Mouse (Mus musculus): ENCODE results near the gene Fam219b.

The Fam219b gene

DNA sequence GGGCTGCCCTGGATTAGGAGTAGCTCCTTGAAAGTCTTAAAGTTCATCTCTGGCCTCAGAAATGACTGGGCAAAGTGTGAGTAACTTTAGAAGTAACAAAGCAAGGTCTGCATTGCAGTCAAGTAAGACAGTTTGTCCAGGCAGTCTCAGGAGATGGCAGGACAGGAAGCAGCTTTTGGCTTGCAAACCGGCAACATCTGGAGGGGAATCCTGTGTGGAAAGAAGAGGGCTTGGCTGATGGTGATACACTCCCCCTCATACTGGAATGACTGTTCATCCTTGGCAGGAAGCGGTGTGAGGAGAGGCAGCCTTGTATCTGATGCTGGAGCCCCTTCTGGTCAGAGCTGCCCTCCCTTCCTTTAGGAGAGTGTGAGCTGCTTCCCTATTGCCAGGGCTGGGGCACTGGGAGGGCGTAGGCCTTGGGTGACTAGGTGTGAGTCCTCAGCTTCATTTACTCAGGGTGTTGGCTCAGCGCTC is 25.6 kb downstream of the Fam219b start:
- peak; percentile 47 to 48 for DNase-seq (ENCODE audit: low spot score in 2 of 2)

DNA sequence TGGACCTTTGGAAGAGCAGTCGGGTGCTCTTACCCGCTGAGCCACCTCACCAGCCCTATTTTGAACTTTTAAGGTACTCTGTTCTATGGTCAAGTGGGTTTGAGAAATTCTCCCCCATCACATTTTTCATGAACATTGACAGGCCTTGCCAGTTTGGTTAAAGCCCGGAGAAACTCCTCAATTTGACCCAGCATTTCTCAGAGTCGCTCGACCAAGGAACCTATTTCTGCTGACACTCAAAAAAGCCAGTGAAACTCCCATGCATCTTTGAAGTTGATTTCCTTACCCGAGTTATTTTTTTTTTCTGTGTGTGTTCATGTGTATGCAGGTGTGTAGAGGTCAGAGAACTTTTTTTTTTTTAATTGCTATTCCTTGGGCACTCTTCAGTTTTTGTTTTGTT is 27.3 kb downstream of the Fam219b start:
- no peak for DNase-seq (ENCODE audit: low spot score in 2 of 2)

DNA sequence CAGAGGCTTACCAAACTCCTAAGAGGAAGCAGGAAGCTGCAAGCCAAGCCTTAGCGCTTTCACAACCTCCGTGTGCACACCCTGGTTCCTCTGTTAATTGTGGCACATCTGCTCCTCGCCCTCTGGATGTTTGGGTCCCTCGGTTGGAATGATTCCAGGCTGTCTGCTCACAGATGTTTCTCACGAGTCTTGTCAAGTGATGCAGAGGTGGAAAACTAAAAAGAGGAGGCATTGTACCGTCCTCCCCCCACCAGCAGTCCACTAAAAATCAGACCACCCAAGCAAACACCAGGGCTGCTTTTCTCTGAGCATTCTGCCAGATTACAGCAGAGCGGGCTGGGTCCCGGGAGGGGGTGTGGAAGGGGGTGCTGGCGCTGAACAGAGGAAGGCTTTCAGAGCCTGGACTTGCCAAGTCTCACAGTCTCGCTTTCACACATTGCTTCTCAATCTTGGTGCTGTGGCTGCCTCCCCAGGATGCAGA is 28.5 kb downstream of the Fam219b start:
- DNase-seq (ENCODE audit: low spot score in 2 of 2), result peak; percentile 63 to 68

DNA sequence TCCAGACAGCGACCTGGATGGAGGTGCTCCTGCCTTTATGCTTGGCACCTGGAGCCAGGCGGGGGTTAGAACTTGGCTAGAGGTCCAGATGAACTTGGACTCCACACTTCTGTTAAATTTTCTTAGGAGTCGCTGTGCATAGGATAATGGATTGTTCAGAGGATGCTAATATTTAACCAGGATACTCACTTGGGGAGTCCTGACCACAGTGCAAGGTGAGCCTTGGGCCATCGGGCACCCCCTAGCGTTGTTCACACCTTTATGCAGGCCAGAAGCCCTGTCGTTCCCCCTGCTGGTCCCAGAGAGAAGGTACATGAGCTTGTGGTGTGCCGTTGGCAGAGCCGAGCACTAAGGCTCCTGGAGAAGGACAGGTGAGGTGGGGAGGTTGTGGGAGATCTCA is 29.5 kb downstream of the Fam219b start:
- DNase-seq (ENCODE audit: low spot score in 2 of 2), result no peak

DNA sequence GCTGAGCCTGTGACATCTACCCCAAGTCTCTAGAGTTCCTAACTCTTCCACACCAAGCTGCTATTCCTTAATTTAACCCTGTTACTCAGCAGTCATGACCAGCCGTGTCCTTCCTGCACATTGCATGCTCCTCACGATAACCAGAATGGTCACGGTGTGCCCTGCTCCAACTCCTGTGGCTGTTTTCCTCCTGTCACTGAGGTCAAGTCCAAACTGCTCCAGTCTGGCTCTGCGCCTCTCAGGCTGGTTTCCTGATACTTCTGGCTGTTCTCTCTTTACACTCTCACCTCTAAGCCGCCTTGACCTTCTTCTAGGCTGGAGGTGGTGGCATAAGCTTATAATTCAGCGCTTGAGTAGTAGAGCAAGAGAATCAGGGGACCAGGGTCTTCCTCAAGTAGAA is 31.2 kb downstream of the Fam219b start:
- DNase-seq (ENCODE audit: low spot score in 2 of 2), result no peak

DNA sequence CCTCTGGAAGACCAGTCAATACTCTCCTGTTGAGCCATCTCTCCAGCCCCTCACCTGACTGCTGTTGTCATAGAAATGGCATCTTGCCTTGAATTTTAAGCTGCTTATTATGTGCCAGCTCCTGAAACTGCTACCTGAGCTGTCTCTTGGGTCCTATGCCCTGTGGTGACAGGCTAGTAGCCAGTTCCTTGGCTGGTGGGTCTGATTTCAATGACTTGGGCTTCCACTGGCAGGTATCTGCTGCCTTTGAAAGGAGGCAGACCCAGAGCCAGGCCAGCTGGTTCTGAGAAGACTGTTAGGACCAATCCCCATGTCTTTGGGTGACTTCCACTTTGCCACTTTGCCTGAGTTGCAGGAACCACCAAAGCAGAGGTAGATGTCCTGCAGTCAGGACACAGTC is 37.1 kb downstream of the Fam219b start:
- DNase-seq (ENCODE audit: low spot score in 2 of 2), result no peak

DNA sequence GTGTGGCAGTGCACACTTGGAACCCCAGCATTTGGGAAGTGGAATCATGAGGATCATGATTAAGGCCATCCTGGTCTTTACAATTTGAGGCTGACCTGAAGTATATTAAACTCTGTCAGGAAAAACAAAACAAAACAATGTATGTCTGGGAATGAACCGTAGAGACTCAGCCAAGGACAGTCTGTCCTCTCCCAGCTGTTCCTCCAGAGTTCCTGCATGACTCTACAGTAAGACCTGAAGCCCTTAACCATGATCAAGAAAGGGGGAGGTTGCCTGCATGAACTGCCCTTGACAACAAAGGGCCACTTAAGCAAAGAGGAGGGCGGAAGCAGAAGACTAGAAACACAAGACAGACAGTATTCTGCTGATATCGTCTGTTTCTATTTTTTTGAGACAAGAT is 38.2 kb downstream of the Fam219b start:
- no peak for DNase-seq (ENCODE audit: low spot score in 2 of 2)

DNA sequence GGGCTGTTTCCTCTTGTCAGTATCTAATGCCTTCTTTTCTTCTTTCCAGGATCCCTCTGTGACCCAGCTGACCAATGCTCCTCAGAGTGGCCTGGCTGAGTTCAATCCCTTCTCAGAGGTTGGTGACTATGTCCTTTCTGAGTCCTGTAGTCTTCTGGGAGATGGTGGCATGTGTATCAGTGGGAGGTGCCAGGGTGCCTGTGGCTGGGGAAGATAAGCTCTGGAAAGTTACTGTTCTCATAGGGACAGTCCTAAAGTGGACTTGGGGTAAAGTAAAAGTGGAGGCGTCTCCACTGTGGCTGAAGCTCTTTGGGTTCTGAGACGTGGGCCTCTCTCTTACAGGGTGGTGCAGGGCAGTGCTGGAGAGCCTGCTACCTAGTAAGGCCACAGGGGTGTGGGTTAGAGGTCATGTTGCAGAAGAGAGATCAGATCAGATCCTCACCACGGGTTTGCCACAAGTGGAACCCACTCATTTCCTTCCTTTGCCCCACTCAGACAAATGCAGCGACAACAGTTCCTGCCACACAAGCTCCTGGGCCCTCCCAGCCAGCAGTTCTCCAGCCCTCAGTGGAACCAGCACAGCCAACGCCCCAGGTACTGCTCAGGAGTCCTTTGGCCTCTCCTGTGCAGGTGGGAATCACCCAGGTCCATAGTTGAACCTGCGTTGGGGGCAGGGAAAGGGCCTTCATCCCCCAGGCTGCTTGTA is 40.0 kb downstream of the Fam219b start:
- no peak for DNase-seq (ENCODE audit: low spot score in 2 of 2)

DNA sequence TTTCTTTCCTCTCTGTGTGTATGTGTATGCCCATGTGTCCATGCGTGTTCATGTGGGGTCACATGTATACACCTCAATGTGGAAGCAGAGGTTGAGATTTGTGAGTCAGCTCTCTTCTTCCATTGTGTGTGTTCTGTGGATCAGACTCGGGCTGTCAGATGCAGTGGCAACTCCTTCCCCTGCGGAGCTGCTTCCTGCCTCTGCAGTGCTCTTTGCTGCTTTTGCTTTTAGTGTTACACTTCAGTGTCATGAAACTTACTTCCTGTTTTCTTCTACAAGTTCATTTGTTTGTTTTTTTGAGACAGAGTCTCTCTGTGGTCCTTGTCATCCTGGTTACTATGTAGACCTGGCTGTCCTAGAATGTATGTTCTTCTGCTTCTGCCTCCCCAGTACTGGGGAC is 47.7 kb downstream of the Fam219b start:
- DNase-seq (ENCODE audit: low spot score in 2 of 2), result no peak

DNA sequence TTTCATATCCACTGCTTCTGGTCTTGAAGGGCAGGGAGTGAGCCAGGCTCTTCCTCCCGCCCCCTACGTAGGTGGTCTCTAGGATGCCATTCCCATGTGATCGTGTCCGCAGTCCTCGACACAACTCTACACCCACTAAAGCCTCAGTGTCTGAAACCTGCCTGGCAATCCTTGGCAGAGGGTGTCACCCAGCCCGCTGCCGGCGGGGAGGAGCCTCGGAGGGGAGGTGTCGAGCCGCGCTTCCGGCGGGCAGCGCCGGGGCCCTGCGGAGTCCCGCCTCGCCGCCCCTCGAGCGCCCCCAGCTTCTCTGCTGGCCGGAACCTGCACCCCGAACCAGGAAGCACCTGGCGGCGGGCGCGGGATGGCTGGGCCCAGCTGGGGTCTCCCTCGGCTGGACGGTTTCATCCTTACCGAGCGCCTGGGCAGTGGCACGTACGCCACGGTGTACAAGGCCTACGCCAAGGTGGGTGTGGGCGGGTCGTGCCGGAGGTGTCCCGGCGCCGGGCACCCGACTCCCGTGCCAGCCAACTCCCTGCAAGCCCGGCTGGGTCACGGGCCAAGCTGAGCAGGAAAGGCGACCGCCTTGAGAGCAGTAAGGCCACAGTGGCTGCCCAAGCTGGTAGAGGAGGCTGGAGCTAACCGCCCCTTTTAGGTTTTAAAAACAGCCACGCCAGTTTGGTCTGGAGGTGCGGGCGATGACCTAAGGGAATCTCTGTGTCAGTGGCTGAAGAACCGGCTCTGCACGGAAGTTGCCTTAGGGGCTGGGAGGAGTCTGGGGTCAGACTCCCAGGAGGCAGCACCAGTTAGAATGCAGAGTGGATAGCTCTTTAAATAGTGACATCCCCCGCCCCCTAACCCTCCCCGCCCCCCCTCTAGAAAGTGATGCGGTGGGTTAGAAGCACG is 52.1 kb downstream of the Fam219b start, which contains the start of gene Ulk3:
Gene Ulk3, plus strand, starts transcription at position 229 of the 903 bp plus-strand sequence.
- DNase-seq (ENCODE audit: low spot score in 2 of 2), result peak; percentile 75 to 77

DNA sequence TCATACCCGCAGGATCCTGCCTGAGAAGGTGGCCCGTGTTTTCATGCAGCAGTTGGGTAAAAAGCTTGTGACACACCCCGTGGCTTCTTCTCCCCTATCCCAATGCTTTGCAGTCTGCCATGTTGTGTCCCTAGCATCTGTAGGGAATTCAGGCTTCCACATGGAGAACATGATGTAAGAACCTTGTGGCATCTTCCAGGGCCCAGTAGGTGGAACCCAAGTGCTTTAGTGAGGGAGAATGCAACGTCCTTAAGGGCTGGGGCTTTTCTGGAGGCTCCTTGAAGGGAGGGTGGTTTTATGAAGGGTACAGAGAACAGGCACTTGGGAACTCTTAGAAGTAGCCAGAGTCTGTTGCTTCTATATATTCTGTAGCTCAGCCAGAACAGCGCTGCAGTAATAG is 53.4 kb downstream of the Fam219b start:
- DNase-seq (ENCODE audit: low spot score in 2 of 2), result peak in 1 of 2 experiments; percentile 47
